Mouse (Mus musculus): ENCODE results near the gene Ryr3.

Gene Ryr3

GRCm38 (mm10) chr2:113216746-113217461 is at the start of gene Ryr3:
TSS of gene Ryr3 (minus strand) at chr2:113217096.
- DNase-seq (ENCODE audit: extremely low spot score, low spot score): peak; percentile 73

DNA sequence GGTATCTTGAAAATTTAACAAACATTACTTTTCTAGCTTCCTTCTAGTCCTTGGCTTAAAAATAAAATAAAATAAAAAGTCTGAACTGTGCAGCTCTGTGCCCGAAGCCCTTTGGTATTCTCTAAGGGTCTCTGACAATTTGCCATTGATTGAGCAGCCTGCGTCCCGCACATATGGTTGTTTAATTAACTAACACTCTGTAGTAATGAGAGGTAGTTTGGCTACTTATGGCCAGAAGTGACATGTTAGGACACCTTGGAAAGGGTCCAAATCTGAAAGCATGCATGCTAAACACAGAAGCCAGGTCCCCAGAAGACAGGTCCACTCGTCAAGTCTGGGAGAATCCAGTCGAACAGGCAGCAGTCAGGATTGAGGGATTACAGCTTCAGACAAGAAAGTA is 22.0 kb upstream of the Ryr3 start:
- DNase-seq (ENCODE audit: extremely low spot score, low spot score): no peak

- no peak for DNase-seq (ENCODE audit: extremely low spot score, low spot score)
These were observed 20.1 kb upstream of the Ryr3 start for GRCm38 (mm10) chr2:113236993-113237392.

DNA sequence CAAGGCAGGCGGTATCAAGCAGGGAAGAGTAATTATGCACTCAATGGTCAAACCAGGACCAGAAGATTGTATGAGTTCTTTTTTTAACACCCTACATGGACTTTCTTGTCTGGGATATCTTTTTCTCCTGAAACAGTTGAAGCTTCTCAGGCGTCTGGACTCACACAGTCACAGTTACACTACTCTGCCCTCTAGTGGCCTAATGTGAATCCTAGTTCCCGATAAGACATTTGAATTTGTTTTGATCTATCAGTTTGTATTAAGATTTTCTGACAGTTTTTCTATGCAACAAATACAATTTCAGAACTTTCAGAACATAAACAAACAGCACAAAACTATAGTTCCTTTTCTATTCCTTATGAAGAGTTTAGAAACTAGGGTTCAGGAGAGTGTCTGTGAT is 17.7 kb upstream of the Ryr3 start:
- DNase-seq (ENCODE audit: extremely low spot score, low spot score): no peak

- no peak for DNase-seq (ENCODE audit: extremely low spot score, low spot score)
These were observed 16.5 kb upstream of the Ryr3 start for GRCm38 (mm10) chr2:113233356-113233755.

DNA sequence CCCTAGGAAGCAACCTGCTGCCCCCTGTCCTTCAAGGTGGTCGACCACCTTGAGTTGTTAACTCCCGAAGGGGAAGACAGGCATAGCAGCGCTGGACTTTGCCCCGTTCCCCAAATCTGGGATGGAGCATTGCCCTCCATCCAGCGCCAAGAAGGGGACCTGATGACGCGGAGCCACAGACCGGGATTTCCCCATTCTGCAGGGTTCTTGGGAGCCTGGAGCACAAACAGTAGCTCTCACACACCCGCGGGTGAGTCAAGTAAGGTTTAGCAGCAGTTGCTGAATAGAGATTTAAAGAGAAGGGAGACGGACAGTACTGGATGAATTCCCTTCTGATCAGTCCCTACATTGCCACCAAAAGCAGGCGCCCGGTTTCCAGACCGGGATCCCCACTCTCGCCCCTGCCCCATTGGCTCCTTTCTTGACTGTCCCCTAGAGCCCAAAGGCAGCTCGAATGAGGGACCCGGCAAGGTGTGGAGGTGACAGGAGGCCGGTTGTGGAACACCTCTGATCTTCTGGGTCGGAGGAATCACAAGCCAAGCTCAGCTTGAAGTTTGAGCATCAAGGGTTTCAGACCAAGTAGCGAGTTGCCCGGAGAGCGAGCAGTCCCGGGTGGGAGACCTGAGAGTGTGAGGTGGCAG is 671 bp downstream of the Ryr3 start:
- peak; percentile 55 for DNase-seq (ENCODE audit: extremely low spot score, low spot score)

GRCm38 (mm10) chr2:113210023-113210422 is 6.9 kb downstream of the Ryr3 start:
- DNase-seq (ENCODE audit: extremely low spot score, low spot score): no peak

GRCm38 (mm10) chr2:113209263-113209662 is 7.6 kb downstream of the Ryr3 start:
- DNase-seq (ENCODE audit: extremely low spot score, low spot score): no peak

- DNase-seq (ENCODE audit: extremely low spot score, low spot score): no peak
These were observed 14.0 kb downstream of the Ryr3 start for GRCm38 (mm10) chr2:113202857-113203256.

DNA sequence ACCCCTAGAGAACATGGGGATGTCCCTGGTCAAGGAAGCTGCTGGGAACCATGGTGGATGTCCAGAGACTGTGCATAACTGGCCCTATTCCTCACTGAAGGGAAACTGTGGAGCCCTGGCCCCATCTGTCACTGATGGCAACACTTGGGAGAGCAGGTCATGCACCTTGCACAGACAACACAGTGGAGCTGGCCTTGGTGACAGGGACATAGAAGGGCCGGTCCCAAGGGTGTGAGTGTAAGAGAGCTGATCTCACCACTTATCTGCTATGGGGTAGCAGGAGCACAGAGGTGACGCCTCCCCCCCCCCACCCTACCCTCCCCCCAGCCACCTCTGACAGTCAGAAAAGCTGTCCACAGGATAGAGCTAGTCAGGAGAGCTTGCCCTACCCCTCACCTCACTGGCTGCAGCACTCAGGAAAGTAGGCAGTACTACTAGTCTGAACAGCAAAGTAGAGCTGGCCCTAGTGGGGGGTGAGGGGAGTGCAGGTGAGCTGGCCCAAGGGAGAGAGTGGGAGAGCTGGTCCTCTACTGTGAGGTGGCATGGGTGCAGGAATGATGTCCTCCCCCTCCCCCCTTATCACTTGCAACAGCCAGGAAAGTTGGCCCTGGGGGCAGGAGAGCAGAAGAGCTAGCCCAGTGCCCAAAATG is 17.7 kb downstream of the Ryr3 start:
- DNase-seq (ENCODE audit: extremely low spot score, low spot score): no peak

DNA sequence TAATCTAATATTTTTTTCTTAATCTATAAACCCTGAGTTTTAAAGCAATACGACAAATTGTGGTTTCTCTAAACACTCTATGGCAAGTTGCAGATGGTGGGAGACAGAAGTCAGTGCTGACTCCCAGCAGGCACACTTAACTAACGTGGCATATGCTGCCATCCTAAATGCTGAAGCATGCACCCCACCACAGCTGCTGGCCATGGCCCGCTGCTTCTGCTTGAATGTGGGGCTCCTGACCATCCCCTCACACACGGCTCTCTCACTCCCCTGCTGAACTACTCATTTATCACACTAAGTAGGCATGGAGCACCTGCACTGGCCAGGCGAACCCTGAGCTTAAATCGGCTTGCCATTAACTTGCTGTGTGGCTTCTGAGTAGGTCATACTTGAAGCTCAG is 29.7 kb downstream of the Ryr3 start:
- no peak for DNase-seq (ENCODE audit: extremely low spot score, low spot score)

GRCm38 (mm10) chr2:113181701-113182100 is 35.2 kb downstream of the Ryr3 start:
- DNase-seq (ENCODE audit: extremely low spot score, low spot score): peak; percentile 22

DNA sequence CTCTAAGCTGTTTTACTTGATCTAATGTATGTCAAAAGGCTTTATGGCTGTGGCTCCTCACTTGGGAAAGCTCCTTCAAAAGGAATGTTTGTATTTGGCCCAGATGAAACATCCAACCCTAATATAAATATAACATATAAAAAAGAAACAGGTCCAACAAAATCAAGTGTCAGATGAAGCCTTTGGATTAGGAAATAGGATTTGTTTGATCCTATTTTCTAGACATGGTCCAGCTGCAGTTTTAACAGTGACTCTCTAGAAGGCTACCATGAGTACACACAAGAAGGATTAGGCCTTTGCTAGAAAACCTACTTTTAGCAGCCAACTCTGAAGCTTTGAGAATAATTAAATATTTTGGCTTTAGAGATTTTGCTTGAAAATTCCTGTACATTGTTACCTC is 38.8 kb downstream of the Ryr3 start:
- DNase-seq (ENCODE audit: extremely low spot score, low spot score): no peak

GRCm38 (mm10) chr2:113176337-113176736 is 40.6 kb downstream of the Ryr3 start:
- DNase-seq (ENCODE audit: extremely low spot score, low spot score): no peak

GRCm38 (mm10) chr2:113168096-113168495 is 48.8 kb downstream of the Ryr3 start:
- no peak for DNase-seq (ENCODE audit: extremely low spot score, low spot score)

DNA sequence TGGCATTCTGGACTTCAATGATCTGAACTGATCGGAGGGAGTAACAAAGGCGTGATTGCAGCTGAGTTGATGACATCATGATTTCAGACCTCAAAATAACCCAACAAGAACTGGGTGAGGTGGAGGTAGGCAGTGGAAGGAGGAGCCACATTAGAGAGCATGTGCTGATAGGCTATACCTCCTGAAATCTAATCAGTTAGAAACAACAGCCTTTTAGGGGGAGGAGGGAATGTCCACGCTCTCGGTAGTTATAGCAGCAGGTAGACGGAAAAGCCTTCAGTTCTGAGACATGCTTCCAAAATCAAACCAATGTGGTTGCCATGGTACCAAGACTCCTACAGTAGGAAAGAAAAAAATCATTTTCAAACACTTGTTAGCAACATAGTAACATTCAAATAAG is 55.4 kb downstream of the Ryr3 start:
- DNase-seq (ENCODE audit: extremely low spot score, low spot score): no peak

- no peak for DNase-seq (ENCODE audit: extremely low spot score, low spot score)
These were observed 79.1 kb downstream of the Ryr3 start for GRCm38 (mm10) chr2:113137766-113138165.

DNA sequence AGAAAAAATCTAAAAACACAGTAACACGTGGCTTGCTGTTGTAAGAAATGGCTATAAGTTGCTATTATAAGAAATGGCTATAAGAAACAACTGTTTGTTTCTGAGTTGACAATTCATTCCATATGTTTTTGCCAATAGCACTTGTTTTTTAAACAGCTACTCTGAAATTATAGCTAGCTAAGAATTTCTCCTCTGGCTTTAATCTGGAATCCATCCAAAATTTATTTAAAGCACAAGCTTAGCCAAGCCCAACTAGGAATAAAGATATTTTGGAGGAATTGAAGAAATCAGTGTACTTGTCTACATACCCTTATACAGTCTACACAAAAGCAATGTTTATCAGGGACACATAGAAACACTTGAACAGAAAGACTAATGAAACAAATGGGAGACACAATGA is 93.4 kb downstream of the Ryr3 start:
- DNase-seq (ENCODE audit: extremely low spot score, low spot score): no peak

DNA sequence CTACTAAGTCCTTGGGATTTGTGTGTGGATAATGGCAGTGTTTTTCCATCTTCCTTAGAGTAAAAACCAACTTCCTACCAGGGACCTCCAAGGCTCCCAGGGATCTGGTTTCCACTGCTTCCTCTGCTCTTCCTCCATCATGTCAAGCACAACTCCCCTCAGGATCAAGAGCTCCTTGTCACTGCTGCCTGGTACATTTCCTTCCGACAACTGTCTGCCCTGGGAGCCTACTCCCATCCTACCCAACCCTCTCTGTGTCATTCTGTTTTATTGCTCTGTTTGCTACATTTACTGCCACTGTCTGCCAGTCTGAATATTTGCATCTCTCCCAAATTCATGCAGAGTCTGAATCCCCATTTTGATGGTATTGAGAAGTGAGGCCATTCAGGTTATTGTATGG is 97.8 kb downstream of the Ryr3 start:
- DNase-seq (ENCODE audit: extremely low spot score, low spot score): no peak

DNA sequence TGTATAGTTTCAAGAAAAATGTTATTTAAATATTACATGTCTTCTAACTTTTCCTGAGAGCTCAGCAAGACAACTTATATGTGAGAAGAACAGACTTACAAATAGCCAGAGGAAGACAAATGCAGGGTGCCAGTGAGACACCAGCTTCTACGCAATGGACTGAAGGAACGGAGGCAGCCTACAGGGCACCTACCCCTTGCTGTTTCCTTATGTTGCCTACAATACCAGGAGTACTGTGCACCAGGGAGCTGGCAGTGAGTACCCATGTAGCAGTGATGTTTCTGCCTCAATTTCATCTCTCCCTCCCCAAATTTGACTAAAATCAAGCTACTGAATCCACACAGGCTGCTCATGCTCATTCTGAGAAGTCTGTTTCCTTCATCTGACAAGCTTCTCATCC is 100.1 kb downstream of the Ryr3 start:
- no peak for DNase-seq (ENCODE audit: extremely low spot score, low spot score)

DNA sequence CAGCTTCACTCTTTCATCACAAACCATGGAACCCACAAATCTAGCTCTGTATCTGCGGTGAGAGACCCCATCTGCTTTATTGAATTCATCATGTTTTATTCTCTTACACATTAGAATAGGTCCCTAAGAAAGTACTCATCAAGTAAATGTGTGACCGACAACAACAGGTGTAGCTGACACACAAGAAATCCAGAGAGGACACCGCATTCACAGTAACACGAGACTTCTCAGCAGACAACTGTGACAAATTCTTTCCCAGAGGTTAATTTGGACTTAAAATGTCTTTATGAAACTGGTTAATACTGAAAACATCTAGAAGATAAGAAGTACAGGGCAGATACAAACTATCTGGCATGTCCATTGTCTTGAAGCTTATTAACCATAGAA is 101.0 kb downstream of the Ryr3 start:
- DNase-seq (ENCODE audit: extremely low spot score, low spot score): no peak

GRCm38 (mm10) chr2:113115248-113115896 is 101.5 kb downstream of the Ryr3 start:
- no peak for DNase-seq (ENCODE audit: extremely low spot score, low spot score)
